Mouse (Mus musculus) WW6 (cell line): ENCODE results near the gene Tspan4.

Experiments
- DNase-seq: peaks from one replicate; pipeline ENCODE4 v3.0.0-alpha.2; 2013; ENCODE audit warnings: low read depth, low spot score

Tspan4 gene

GRCm38 (mm10) chr7:141506278-141506677 is 31.2 kb downstream of the Tspan4 start:
- DNase-seq: no peak

- DNase-seq: no peak
Measured at GRCm38 (mm10) chr7:141508160-141508559, 33.1 kb downstream of the Tspan4 start.

GRCm38 (mm10) chr7:141510196-141510595 is 35.2 kb downstream of the Tspan4 start:
- DNase-seq: no peak

- DNase-seq: no peak
Measured at GRCm38 (mm10) chr7:141510681-141511191, 35.7 kb downstream of the Tspan4 start.

- DNase-seq: no peak
Measured at GRCm38 (mm10) chr7:141517638-141518037, 42.6 kb downstream of the Tspan4 start.

GRCm38 (mm10) chr7:141518296-141518695 is 43.3 kb downstream of the Tspan4 start:
- DNase-seq: no peak

GRCm38 (mm10) chr7:141518926-141519325 is 43.9 kb downstream of the Tspan4 start:
- no peak for DNase-seq

- no peak for DNase-seq
Measured at GRCm38 (mm10) chr7:141519795-141520194, 44.8 kb downstream of the Tspan4 start.

GRCm38 (mm10) chr7:141523007-141523406 is 48.0 kb downstream of the Tspan4 start:
- DNase-seq: no peak

- no peak for DNase-seq
Measured at GRCm38 (mm10) chr7:141524271-141524670, 49.2 kb downstream of the Tspan4 start.

- peak; percentile 39 for DNase-seq
Measured at GRCm38 (mm10) chr7:141524760-141525579, 49.9 kb downstream of the Tspan4 start.

GRCm38 (mm10) chr7:141525580-141525925 is 50.5 kb downstream of the Tspan4 start:
- DNase-seq: no peak

- DNase-seq: no peak
Measured at GRCm38 (mm10) chr7:141535570-141535969, 60.5 kb downstream of the Tspan4 start.

GRCm38 (mm10) chr7:141538852-141539555 is 64.0 kb downstream of the Tspan4 start:
- DNase-seq: no peak

- DNase-seq: peak; percentile 95
Measured at GRCm38 (mm10) chr7:141539556-141540311, 64.7 kb downstream of the Tspan4 start, which contains the start of gene Chid1. TSS of gene Chid1 (minus strand) at chr7:141539857.

- no peak for DNase-seq
Measured at GRCm38 (mm10) chr7:141540312-141541081, 65.5 kb downstream of the Tspan4 start.

- no peak for DNase-seq
Measured at GRCm38 (mm10) chr7:141541681-141542080, 66.6 kb downstream of the Tspan4 start.

- DNase-seq: no peak
Measured at GRCm38 (mm10) chr7:141542588-141542987, 67.5 kb downstream of the Tspan4 start.
